Mouse (Mus musculus): ENCODE results near the gene Zbtb41.
"Not testable (repeated sequence)": the region's sequence is repeated elsewhere in the genome, so short reads cannot be mapped to it uniquely, and the experiment has no call there.

The Zbtb41 gene

DNA sequence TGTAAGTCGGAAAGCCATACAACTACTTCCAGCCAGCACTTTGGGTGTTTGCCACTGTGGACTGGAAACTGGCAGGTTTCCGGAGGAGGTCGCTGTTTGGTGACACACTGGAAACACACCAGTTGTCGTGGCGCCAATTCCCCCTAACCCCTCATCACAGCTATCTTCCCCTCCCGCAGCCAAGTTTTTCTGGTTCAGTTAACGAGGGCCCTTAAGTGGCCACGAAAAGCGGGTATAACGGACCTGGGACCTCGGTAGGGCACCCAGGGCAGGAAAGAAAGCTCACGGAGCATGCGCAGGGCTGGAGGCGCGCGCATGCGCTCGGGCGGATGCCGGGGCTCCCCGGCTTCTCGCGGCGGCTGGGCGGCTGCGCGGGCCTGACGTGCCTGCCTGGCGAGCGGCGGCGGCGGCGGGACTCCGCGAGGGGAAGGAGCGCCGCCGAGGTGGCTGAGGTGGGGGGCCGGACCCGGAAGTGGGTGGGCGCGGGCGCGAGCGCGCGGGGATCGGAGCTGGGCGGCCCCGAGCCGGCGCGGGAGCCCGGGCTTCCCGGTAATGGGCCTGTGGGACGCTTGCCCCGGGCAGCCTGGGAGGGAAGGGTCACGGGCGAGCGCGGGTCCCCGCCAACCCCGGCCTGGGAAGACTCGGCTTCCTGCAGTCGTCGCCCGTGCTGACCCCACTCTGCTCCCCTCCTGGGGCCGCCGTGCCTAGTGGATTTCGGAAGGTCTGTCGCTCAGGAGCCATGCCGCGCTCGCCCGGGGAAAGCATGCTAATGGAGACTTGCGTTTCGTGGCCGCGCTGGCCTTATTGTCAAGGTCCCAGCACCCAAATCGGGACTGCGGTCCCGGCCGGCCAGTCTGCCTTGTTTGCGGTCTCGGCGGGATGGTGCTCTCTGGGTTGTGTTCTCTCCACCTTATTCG lies at the start of gene Zbtb41:
Zbtb41 (plus strand) TSS at position 414 of the 917 bp plus-strand sequence.
- peak; percentile 86 for DNase-seq

DNA sequence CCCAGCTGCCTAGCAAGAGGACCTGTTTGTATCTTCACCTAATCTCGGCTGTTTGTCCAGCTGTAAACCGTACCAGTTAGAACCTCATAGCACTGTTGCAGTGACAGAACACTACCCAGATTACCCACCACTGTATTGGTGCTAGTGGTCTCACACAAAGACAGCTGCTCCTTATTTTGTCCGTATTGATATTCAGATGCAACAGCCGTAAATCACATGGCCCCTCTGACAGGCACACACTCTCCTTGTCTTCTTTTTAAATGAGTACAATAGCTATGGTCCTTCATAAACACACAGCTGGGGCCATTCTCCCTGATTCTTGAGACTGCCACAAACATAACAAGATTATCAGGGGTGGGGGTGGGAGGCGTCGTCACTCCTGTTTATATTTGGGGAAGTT lies 46.2 kb upstream of the Zbtb41 start:
- DNase-seq: no peak

DNA sequence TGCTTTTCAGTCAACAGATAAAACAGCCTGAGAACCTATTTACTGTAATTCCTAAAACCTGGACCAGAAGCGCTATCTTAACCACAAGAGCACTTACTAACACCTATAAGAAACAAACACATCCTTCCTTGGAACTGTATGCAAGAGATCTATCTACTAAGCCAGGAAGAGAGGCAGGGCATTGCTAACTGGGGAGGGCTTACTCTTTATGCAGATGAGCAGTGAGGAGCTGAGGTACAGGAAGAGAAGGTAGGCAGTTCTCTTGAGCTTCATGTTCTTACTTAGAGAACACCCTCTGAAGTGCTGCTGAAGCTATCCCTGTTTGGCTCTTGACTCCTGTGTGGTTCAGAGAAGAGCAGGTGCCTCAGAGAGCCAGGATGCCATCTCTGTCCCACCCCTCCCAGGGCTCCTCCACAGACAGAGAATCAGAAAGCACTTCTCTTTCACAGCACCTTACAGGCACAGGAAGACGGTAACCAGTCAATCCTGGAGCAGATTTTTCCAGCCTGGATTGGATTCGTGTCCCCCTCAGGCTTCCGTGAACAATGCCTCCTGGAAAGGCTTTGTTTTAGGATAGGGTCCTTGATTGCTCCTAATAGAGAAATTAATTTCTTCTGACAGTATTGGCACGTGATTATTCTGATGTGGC lies 45.3 kb upstream of the Zbtb41 start, which contains the start of gene Crb1:
Crb1 (minus strand) TSS at position 463 of the 649 bp plus-strand sequence.
- no peak for DNase-seq

DNA sequence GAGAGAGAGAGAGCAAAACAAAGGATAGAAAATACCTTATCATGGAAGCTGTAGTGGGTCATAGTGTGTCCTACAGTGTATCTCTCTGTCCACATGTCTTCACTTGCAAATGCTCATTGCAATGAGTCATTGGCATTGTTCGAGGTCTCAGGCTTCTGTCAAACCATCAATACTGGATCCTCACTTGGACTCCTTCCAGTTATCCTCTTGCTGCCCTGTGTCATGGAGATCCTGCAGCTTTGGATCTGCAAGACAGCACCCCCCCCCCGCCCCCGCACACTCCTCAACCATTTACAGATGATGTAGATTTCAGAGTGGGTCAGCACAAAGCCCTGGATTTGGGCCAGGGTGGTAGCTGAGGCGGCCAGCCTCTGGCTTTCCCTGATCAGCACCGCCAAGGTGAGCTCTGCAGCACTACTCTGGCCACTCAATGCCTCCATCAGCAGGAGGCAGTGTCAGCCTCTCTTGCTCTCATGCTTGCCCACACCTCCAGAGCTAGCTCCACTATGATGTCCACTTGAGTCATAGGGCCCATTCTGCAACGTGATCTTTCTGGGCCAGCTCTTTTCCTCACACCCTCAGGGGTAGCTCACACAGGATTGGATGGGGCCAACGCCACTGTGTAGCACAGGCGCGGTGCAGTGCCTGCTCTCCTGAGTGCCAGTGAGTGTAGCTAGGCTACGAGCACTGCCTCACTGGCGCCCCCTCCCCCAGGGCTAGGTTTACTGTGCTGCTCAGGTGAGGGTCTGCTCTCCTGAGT lies 43.0 kb upstream of the Zbtb41 start:
- DNase-seq: no peak

DNA sequence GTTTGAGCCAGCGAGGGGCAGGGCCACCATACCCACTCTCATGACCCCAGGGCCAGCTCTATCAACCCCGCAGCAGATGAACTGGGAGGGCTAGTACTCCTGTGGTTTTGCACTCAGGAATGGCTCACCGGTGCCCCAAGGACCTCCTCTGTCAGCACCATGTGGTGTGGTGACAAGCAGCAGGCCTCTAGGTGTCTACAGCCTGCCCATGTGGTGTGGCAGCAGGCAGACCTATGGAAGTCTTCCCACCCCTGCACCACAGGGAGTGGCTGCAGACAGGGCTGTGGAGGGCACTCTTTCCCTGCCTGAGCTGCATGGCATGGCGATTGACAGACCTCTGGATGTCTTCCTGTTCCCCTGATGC lies 42.5 kb upstream of the Zbtb41 start:
- no peak for DNase-seq

DNA sequence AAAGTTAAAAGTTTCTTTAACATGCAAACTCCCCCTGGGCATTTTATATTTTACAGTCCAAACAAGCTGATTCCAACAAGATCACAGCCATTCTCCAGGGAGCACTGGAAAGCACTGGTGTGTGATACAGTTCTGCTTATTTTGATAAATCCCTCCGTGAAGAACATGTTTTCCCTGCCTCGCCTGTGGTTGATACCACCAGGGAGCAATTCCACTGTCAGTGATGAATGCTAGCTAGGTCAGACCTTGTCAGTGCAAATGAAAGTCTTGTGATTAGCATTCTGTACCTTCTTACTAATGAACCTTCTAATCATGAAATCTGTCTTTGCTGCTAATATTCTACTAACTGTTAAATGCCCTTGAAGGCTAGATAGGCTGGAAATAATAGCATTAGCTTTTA lies 30.3 kb upstream of the Zbtb41 start:
- no peak for DNase-seq

DNA sequence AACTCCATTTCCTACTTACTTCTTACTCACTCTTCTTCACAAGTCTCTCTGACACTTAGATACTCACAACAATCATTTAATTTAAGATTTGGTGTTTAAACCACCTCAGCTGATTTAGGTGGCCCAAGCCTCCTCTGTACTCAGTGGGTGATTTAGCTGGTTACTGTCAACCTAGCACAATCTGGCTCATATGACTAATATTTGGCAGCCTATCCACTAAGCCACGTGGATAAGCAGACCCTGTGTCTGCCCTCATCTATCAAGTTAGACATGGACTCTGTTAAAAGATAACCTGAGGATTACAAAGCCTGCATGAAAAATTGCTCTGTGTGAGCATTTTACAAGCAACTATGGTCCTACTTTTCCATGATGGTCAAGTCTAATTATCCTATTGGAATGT lies 25.5 kb upstream of the Zbtb41 start:
- DNase-seq: no peak

DNA sequence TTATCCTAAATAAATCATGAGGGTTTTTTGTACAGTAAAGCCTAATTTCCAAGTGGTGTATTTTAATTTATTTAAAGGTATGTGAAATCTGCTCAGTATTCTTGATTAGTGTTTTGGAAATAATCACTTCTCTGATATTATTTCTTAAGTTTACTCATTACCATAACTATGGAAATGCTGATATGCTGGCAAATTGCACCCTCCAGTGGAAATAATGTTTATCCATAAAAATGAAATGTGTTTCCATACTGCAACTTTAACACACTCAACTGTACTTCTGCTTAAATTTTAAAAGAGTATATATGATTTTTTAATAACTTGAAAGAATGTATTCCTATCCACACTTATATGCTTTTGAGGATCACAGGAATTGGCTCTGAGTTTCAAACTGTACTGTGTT lies 16.3 kb upstream of the Zbtb41 start:
- no peak for DNase-seq

DNA sequence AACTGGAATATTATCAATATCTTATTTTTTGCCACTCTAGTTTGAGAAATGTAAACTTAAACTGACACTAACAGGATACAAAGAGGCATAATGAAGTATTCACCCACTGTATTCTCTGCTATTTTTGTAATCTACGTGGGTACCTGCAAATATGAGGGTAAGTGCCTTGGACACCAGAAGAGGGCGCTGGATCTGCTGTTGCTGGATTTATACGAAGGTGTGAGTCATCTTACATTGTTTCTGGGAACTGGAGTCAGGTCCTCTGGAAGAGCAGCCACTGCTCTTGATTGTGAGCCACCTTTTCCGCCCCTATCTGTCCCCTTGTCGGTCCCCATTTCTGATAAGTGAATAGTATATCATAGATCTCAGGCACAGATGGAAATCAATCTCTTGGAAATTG lies 14.4 kb upstream of the Zbtb41 start:
- DNase-seq: no peak

DNA sequence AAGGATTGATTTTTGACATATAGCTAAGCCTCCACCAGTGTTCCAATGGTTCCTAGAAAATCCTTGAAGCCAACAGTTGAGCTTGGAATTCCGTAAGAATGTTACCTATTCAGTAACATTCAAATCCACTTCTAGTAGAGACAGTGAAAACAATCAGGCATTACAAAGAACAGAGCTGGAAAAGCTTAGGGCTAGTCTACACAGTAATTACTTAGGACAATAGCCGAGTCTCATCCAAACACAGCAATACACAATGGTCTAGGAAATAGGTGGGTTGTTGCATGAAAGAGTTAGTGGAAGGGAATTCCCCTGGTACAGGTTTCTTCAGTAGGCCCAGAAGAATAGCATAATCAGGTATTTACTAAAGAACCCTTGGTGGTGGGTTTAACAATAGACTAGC lies 9.7 kb upstream of the Zbtb41 start:
- DNase-seq: not testable (repeated sequence)

DNA sequence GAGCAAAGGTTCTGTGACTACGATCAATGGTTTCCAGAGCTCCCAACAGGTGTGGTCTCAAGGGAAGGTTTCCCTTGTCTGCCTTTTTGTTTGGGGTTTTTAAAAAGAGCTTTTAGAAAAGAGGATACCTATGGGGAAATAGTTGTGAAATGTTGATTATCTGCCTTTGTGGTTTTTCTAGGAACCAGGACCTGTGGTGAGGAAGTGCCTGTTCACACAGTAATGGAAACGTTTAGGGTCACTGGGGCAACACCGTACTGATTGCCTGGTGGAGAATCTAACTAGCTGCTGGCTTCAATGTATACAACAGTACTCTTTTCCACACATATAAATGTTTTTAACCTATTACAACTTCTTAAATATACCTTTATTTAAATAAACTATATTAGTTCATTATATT lies 8.6 kb upstream of the Zbtb41 start:
- DNase-seq: no peak

DNA sequence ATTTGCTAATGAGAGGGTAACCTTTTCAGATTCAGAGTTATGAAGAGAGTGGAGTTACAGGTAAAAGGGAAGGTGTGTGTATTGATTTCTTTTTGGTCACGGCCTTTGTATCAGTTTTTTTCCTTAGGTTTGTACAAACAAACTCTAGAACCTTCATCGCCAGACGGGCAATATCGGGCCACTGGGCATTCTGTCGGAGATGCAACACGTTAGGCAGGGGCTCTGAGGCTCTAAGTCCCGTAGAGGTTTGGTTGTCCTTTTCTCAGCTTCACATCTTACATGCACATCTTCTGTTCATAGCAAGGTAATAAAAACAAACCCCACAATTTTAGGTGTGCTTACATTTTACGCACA lies 590 bp upstream of the Zbtb41 start:
- DNase-seq: no peak

DNA sequence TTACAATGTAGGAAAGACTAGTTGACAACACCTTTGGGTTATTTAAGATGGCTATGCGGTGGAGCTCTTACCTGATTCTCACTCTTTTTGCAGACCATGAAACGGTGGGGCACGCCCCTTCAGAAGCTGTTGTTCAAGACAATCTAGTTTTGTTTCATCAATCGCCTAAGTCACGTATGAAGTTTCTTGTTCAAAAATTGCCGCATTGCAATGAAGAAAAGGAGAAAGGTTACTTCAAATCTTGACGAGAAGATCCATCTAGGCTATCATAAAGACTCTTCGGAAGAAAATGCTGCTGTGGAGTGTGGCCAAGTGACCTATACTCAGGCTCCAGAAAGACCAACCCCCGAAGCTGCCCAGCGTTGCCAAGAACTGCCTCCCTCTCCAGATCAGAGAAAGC lies 853 bp downstream of the Zbtb41 start:
- no peak for DNase-seq

DNA sequence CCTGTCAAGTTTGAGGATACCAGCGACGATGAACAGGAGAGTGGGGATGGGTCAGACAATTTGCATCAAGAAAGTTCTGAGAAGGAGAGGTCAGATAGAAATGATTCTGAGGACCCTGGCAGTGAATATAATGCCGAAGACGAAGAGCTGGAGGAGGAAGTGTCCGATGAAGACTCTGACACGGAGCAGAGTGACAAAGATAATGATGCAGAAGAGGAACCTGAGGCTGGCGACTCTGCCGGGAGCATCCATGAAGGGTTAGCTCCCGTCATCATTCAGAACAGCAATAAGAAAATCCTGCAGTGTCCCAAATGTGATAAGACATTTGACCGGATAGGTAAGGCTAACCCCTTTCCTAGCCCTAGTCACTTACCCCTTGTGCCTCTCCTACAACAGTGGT lies 1.8 kb downstream of the Zbtb41 start:
- DNase-seq: no peak

DNA sequence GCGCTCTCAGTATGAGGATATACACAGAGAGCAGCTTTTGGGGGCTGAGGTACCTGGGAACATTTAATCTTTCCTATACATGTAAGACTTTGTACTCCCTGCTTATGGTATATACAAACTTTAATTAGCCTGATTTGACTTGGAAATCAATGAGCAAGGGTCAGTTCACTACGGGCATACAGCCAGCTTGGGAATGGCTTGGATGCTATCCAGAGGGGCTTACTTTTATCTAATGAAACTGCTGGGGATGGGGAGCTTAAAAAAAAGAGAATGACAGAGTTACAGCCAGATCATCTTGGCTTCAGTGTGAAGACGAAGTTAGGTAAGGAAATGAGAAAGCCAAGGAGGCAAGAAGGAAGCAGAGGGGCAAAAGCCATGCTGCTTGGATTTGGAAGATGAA lies 2.9 kb downstream of the Zbtb41 start:
- DNase-seq: no peak

DNA sequence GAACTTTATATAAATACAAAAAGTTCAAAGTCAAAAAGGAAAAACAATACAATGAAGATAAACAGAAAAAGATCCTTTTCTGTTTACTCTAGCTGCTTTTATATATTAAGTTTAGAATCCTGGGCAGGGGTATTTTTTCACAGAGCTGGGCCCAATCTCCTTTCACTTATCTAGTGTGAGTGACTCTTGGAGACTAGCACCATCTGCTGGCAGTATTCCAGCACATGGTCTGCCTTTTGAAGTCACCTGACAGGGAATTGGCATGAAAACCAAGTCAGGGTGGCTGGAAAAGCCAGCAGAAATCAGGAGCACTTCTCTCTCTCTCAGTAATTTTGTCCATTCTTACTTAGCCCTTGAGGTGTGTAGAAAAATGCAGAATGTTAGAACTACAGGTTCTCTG lies 16.3 kb downstream of the Zbtb41 start:
- no peak for DNase-seq

DNA sequence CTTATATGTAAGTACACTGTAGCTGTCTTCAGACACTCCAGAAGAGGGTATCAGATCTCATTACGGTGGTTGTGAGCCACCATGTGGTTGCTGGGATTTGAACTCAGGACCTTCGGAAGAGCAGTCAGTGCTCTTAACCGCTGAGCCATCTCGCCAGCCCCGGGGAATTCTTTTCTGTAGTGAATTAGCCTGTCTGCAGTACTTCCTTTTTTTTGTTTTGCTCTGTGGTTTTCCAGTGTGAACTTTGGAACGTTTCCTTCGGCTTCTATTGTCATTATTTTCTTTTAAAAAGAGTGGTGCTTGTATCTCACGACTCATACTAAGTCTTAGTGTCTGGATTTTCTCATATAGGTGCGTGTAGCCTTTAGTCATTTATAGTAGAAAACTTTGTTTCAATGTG lies 21.0 kb downstream of the Zbtb41 start:
- not testable (repeated sequence) for DNase-seq

DNA sequence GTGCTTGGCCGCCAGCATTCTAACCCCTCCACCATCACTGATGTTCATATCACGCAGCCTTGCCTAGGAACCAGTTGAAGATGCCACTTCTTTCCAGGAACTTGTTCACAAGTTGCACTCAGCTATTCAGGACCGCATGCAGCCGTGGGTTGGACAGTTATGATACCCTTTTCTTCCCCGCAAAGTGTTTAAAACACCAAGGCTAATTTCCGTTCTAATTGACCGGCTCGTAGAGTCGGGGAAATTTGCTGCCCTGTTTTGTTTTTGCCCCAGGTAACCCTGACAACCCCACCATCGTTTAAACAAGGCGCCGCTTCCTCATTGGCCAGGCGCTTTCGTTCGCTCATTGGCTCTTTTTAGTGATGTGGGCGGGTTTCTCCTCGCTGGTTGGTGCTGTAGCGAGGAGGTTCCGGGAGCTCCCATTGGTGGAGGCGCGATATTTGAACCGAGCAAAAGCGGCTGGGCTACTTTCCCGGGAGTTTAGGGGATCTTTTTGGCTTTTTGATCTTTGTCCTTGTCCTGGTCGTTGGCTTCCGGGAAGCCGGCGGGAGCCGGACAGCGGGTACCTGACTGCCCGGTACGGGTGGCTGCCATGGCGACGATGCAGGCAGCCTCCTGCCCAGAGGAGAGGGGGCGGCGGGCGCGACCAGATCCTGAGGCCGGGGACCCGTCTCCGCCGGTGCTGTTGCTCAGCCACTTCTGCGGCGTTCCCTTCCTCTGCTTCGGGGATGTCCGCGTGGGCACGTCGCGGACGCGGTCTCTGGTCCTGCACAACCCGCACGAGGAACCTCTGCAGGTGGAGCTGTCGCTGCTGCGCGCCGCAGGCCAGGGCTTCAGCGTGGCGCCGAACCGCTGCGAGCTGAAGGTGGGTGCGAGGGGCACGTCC lies 32.5 kb downstream of the Zbtb41 start, which contains the start of gene Aspm:
Aspm (plus strand) TSS at position 433 of the 886 bp plus-strand sequence.
- DNase-seq: peak; percentile 92

DNA sequence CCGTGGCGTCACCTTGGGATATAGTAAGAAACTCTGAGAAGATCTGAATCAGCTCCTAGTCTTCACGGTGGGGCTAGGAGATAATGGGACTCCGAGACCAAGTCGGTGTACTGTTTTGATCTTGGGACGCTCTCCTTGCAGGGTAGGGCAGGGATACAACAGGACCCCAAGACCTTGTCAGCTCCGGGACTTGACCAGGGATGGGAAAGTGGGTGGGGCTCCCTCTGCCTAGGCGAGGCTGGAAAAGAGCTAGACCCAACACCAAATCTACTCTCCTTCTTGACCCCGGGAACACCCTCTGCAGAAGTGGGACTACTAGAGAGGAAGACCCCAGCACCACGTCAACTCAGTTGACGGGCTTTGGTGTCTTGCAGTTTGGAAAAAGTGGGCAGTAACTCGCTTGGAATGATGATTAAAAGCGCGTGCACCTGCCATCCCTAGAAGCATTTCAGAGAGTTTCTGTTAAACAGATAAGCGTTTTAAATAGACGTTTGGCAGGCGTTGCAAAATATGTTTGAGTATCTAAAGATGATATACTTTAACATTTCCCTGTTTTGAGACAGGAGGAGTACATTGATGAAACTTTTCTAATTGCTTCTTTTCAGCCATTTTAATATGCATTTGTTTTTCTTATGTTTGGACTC lies 33.3 kb downstream of the Zbtb41 start:
- no peak for DNase-seq

DNA sequence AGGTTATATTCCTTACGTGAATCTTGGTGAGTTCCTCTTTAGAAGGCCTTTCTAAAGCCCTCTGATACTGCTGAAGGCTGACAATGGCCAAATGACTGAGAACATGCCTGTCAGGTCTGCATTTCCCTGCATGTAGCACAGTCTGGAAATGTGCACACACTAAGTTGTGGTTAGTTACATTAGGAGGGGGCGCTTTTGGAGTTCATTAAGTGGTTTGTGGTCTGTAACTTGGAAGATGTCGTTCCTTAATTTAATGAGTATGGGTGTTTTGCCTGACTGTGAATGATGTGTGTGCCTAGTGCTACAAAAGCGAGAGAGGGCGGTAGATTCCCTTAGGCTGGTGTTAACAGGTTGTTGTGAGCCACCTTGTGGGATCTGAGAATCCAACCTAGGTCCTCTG lies 38.7 kb downstream of the Zbtb41 start:
- DNase-seq: no peak

DNA sequence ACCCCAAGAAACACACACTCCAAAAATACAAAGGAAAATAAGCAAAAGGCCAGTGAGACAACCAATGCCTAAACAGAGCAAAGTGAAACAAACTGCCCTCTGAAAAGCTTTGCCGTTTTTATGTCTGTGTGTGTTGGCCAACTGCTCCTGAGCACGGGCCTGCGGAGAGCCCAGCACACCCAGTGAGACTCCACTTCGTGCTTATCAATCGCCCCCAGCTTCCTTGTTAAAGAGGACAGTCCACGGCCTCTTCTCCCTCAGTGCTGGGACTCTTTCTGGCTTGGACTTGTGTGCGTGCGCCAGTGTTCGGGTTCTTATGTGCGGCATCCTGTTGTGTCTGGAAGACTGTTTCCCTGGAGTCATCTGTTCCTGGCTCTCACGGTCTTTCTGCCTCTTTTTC lies 43.8 kb downstream of the Zbtb41 start:
- no peak for DNase-seq

DNA sequence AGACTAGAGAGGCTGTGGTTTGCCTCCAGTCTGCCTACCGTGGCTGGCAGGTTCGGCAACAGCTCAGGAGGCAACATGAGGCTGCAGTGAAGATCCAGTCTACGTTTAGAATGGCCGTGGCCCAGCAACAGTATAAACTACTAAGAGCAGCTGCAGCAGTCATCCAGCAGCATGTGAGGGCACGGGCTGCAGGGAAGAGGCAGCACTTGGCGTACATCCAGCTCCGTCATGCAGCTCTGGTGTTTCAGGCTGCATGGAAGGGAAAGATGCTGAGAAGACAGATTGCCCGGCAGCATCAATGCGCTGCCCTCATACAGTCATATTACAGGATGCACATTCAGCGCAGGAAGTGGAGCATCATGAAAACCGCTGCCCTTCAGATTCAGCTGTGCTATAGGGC lies 56.8 kb downstream of the Zbtb41 start:
- DNase-seq: no peak

Data from layer of hippocampus, adult 9-11 months (tissue).